Mouse (Mus musculus) embryonic facial prominence, embryonic 10.5 days (tissue): ENCODE results near the gene Eci2. TPM values are rescaled to one million over a fixed set of nuclear protein-coding genes. Genes with fewer than 3 reads are reported as not detected.
A peak's percentile ranks its signal among the peaks of the same experiment; 100 is the strongest.
"Not testable (repeated sequence)": the region's sequence is repeated elsewhere in the genome, so short reads cannot be mapped to it uniquely, and the experiment has no call there.

ENCODE experiments used
- DNase-seq: peaks from one replicate; pipeline ENCODE4 v3.0.0-alpha.2; 2017; ENCODE audit warnings: low spot score
- H3K27ac ChIP-seq: fragments of 300-500 bp; sonication (generic); replicated peaks from 2 replicates; pipeline ENCODE4 v1.5.1; 2016; ENCODE audit warnings: mild to moderate bottlenecking
- H3K27me3 ChIP-seq: fragments of 300-500 bp; sonication (generic); replicated peaks from 2 replicates; pipeline ENCODE4 v1.6.1; 2016; ENCODE audit warnings: low read depth, mild to moderate bottlenecking; ENCODE audit not compliant: poor library complexity, severe bottlenecking
- H3K36me3 ChIP-seq: fragments of 300-500 bp; sonication (generic); replicated peaks from 2 replicates; pipeline ENCODE4 v1.6.1; 2016; ENCODE audit warnings: mild to moderate bottlenecking, moderate library complexity
- H3K4me1 ChIP-seq: fragments of 300-500 bp; sonication (generic); 2 replicates; pipeline ENCODE4 v1.6.1; 2016
- H3K4me3 ChIP-seq: fragments of 300-500 bp; sonication (generic); 2 replicates; pipeline ENCODE4 v1.5.1; 2016; ENCODE audit warnings: mild to moderate bottlenecking, moderate library complexity
- H3K9me3 ChIP-seq: fragments of 300-500 bp; sonication (generic); 2 replicates; pipeline ENCODE4 v1.6.1; 2016; ENCODE audit warnings: mild to moderate bottlenecking
- WGBS: fragments of 180-500 bp; shearing (Covaris S2); methylation state at CpG from one replicate; pipeline ENCODE4 v1.1.7; 2016; 5-methylcytosine and 5-hydroxymethylcytosine counted together
- polyA plus RNA-seq: library from polyadenylated mRNA; unstranded; fragments of >200 nt; fragmentation: Nextera tagmentation; extraction: Ambion mirVana; gene quantifications from 2 replicates; pipeline ENCODE4 v1.2.1, GENCODE M21; 2016

Gene Eci2
- polyA plus RNA-seq, 1 experiment from 2014 or later, result 105 TPM

DNA sequence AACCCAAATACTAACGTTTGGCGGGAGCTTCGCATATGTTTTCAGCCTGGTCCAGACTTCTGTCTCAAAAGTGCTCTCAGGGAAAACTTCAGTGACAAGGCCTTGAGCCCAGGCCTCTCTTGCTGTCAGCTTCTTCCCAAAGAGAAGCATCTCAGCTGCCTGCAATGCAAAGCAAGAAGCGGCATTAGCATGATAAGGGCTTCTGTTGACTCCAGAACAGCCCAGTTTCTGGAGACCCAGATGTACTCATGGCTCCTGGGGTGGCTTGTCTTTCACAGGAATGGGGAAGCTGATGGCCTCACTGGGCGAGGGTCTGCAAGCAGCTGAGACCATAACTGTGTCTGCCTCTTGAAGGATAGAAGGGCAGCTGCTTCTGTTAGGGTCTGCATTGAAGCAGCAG, 48.3 kb downstream of the Eci2 start:
- H3K9me3 ChIP-seq, H3K4me3 ChIP-seq, H3K4me1 ChIP-seq, H3K27me3 ChIP-seq, H3K27ac ChIP-seq, DNase-seq: not testable (repeated sequence)
- 73% methylated on average over 5 of the region's 5 CpGs for WGBS
- H3K36me3 ChIP-seq, result peaks cover 72% of the 10 kb centered on the region

GRCm38 (mm10) chr13:34977410-34977809, 49.5 kb downstream of the Eci2 start:
- H3K36me3 ChIP-seq, result peaks cover 62% of the 10 kb centered on the region
- no peak for DNase-seq
- H3K4me1 ChIP-seq, result no peaks in the 10 kb centered on the region
- H3K27ac ChIP-seq, result no peak overlapping the region
- 93% methylated on average over 3 of the region's 3 CpGs for WGBS
- no peak overlapping the region for H3K4me3 ChIP-seq
- H3K9me3 ChIP-seq, result no peaks in the 10 kb centered on the region
- no peaks in the 10 kb centered on the region for H3K27me3 ChIP-seq

DNA sequence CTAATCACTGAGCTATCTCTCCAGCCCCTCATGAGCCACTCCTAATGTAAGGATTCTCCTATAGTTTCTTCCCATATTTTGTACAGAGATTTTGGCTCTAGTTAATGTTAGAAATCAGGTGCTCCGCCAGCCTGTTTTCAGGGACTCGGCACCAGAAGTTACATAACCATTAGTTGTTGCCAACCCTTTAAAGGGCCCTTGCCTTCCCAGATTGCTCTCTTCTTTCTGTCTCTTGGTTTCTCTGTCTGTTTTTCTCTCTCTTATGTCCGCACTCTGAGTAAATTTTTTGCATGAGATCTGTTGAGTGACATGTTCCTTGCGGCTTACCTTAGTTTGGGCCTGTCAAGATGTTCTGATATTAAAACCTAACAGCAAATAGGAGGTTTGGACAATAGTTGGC, 50.8 kb downstream of the Eci2 start:
- DNase-seq, result no peak
- Histone ChIP-seq H3K27ac (no peak overlapping the region), H3K4me3 (no peak overlapping the region), H3K36me3 (peaks cover 50% of the 10 kb centered on the region), H3K27me3 (no peaks in the 10 kb centered on the region), H3K9me3 (no peaks in the 10 kb centered on the region), H3K4me1 (no peaks in the 10 kb centered on the region)
- WGBS, result 93% methylated on average over 4 of the region's 4 CpGs

GRCm38 (mm10) chr13:34973770-34974169, 53.1 kb downstream of the Eci2 start:
- Histone ChIP-seq H3K36me3 (peaks cover 27% of the 10 kb centered on the region), H3K4me3 (no peak overlapping the region), H3K4me1 (no peaks in the 10 kb centered on the region), H3K9me3 (no peaks in the 10 kb centered on the region), H3K27me3 (no peaks in the 10 kb centered on the region), H3K27ac (no peak overlapping the region)
- DNase-seq, result no peak
- WGBS, result 60% methylated on average over 1 of the region's 1 CpGs

- Histone ChIP-seq H3K27me3 (no peaks in the 10 kb centered on the region), H3K36me3 (peaks cover 21% of the 10 kb centered on the region), H3K4me3 (no peak overlapping the region), H3K27ac (no peak overlapping the region), H3K9me3 (no peaks in the 10 kb centered on the region), H3K4me1 (no peaks in the 10 kb centered on the region)
- DNase-seq, result no peak
- 23% methylated on average over 1 of the region's 1 CpGs for whole genome bisulfite sequencing
Observed at GRCm38 (mm10) chr13:34973149-34973548, 53.7 kb downstream of the Eci2 start.

DNA sequence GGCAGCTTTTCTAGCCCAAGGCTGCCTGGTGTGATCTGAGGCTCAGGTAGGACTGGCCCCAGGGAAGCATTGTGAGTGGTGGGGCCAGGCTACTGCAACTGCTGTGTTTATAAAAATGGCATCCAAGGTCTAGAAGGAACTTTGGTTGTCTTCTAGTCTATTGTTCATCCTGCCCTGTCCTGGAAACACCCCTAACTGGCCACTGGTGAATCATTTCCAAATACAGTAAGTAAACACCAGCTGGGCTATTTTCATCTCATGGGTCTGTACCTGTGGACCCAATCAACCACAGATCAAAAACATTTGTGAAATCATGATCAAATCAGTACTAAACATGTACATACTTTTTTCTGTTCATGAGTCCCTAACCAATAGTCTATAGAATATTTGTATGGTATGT, 54.4 kb downstream of the Eci2 start:
- H3K27me3 ChIP-seq, H3K9me3 ChIP-seq, H3K27ac ChIP-seq, H3K4me1 ChIP-seq, H3K4me3 ChIP-seq, DNase-seq: not testable (repeated sequence)
- H3K36me3 ChIP-seq, result peaks cover 14% of the 10 kb centered on the region

DNA sequence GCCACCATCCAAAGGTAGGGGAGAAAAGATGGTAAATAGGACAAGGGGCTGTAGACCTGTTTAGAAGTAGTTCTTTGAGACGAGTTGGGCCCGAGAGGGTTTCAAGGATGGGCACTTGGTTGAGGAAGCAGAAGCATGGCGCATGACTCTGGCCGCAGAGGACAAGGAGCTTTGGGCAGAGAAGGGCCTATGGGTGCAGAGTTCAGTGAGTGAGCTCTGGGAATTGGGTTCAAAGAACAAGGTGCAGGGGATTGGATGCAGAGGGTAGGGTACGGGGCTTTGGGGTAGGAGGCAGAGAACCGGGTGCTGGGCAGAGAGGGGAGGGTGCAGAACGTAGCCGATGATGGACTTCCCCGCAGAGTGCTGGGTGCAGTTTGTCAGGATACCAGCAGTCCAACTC, 61.2 kb downstream of the Eci2 start:
- not testable (repeated sequence) for H3K4me3 ChIP-seq, DNase-seq, H3K36me3 ChIP-seq, H3K9me3 ChIP-seq, H3K27ac ChIP-seq
- WGBS, result 64% methylated on average over 9 of the region's 9 CpGs
- peaks cover 42% of the 10 kb centered on the region for H3K27me3 ChIP-seq
- H3K4me1 ChIP-seq, result peaks cover 15% of the 10 kb centered on the region

DNA sequence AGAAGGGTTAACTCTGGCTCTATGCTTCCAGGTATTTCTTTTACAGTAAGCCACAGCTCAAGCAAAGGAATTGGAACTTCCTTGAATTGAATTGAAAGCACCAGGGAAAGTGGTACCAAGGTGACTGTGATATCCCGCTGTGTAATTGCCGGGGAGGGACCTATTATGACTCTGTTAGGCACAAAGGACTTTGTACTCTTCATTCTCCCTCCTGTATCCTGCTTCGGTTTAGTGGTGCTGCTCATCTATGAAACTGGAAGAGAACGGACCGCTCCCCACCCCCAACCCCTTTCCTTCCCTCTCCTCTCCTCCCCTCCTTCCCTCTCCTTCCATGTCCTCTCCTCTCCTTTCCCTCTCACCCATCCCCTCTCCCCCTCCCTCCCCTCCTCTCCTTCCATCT, 62.0 kb downstream of the Eci2 start:
- H3K27ac ChIP-seq, result no peak overlapping the region
- H3K36me3 ChIP-seq, result no peaks in the 10 kb centered on the region
- H3K4me1 ChIP-seq, result peaks cover 15% of the 10 kb centered on the region
- H3K4me3 ChIP-seq, result peak overlapping the region; percentile 65; the same call in 1 of the 2 replicates
- 3% methylated on average over 5 of the region's 5 CpGs for WGBS
- H3K27me3 ChIP-seq, result peaks cover 42% of the 10 kb centered on the region
- H3K9me3 ChIP-seq, result no peaks in the 10 kb centered on the region
- DNase-seq, result no peak

DNA sequence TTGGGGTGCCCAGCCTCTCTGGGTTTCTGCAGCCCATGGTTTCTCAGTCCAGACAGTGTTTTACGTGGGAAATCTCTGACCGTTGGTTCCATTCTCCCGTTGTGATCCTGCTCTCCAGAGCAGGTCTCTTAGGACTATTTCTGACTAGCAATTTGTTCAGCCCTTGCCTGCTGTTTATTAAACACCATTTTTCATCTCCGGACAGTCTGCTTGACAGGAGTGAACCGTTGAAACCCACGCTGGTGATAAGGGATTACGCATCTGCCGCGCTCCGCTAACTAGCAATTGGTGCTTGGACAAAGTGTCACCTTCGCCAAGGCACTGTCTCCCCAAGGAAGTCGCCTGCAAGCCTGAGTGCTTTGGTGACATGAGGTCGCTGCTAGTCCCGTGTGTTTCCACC, 62.5 kb downstream of the Eci2 start:
- DNase-seq, result peak; percentile 26
- H3K27ac ChIP-seq, result no peak overlapping the region
- peaks cover 42% of the 10 kb centered on the region for H3K27me3 ChIP-seq
- 3% methylated on average over 14 of the region's 14 CpGs for WGBS
- H3K9me3 ChIP-seq, result no peaks in the 10 kb centered on the region
- peaks cover 15% of the 10 kb centered on the region for H3K4me1 ChIP-seq
- peak overlapping the region; percentile 65 for H3K4me3 ChIP-seq
- no peaks in the 10 kb centered on the region for H3K36me3 ChIP-seq

- H3K27ac ChIP-seq, result no peak within 1 kb of the TSS
- H3K36me3 ChIP-seq, result no peaks in the 10 kb centered on the region
- peak within 1 kb of the TSS; percentile 65 for H3K4me3 ChIP-seq
- H3K27me3 ChIP-seq, result peaks cover 42% of the 10 kb centered on the region
- peak; percentile 63 for DNase-seq
- 3% methylated on average over 32 of the region's 32 CpGs for WGBS
- H3K4me1 ChIP-seq, result peaks cover 15% of the 10 kb centered on the region
- no peaks in the 10 kb centered on the region for H3K9me3 ChIP-seq
Observed at GRCm38 (mm10) chr13:34963511-34964397, 63.1 kb downstream of the Eci2 start, which contains the start of gene Eci3. Eci3 (minus strand) TSS chr13:34963810.

DNA sequence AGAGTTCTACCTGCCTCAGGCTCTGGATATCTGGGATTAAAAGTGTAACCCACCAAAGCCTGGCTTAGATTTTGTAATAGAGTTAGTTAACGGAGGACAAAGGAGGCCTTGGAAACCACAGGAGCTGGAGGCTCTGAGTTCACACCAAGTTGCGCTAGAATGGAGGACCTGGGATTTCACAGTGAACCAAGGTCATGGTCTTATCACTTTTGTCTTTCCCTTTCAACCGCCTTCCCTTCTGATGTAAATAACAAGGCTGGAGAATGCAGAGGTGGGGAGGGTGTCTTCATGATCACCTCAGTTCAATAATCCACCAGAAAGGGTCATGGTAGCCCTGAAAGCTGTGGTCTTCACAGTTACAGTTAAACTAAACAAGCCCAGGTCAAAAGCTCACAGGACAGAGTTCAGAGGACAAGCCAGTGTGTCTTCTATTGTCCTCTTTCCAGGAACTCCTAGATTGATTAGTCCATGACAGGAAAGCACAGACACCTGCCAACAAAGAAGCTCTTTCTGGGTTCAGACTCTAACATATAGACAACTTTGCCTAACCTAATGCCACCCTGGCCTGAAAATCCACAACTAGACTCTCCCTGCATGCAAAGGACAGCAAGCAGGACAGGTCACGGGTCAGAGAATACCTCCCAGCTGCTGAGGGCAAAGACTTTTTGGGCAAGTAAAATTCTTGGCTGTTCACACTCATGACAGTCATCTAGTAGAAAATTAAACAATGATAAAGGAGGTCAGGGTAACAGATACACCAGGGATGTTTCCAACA, 65.7 kb downstream of the Eci2 start:
- no peaks in the 10 kb centered on the region for H3K9me3 ChIP-seq
- DNase-seq, result no peak
- H3K4me3 ChIP-seq, result no peak overlapping the region
- 84% methylated on average over 4 of the region's 4 CpGs for WGBS
- no peaks in the 10 kb centered on the region for H3K36me3 ChIP-seq
- H3K4me1 ChIP-seq, result peaks cover 15% of the 10 kb centered on the region
- peaks cover 39% of the 10 kb centered on the region for H3K27me3 ChIP-seq
- no peak overlapping the region for H3K27ac ChIP-seq

- H3K27me3 ChIP-seq, H3K4me3 ChIP-seq, H3K27ac ChIP-seq, H3K9me3 ChIP-seq, H3K36me3 ChIP-seq, H3K4me1 ChIP-seq, DNase-seq: not testable (repeated sequence)
- 91% methylated on average over 3 of the region's 3 CpGs for WGBS
Observed at GRCm38 (mm10) chr13:34958158-34958557, 68.7 kb downstream of the Eci2 start.

DNA sequence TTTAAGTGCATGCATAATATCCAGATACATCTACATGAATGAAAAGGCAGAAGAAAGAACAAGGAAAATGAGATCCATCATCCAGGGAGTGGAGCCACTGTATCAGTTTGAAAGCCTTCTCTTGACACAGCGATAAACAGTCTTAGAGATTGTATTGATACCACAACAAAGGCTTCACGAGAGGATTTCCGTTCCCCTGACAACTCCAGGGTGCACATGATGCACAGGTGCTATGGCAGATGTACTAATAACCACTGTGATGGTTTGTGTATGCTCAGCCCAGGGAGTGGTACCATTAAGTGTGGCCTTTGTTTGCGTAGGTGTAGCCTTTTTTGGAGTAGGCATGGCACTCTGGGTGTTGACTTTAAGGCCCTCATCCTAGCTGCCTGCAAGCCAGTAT, 70.0 kb downstream of the Eci2 start:
- Histone ChIP-seq H3K4me1 (no peaks in the 10 kb centered on the region), H3K36me3 (no peaks in the 10 kb centered on the region), H3K27ac (no peak overlapping the region), H3K9me3 (no peaks in the 10 kb centered on the region), H3K27me3 (no peaks in the 10 kb centered on the region), H3K4me3 (no peak overlapping the region)
- 91% methylated on average over 4 of the region's 4 CpGs for WGBS
- DNase-seq, result no peak
